Mouse (Mus musculus) intestine, postnatal 0 days (tissue): ENCODE results near the gene Fam174a. TPM values are rescaled to one million over a fixed set of nuclear protein-coding genes. Genes with fewer than 3 reads are reported as not detected.

ENCODE experiments used
- ATAC-seq: fragments of 200-750 bp; cut with Nextera tagmentation; 2 replicates; pipeline ENCODE4 v1.8.0; 2017; ENCODE audit warnings: mild to moderate bottlenecking, moderate TSS enrichment, moderate library complexity
- H3K27ac ChIP-seq: fragments of 300-500 bp; sonication (generic); 2 replicates; pipeline ENCODE4 v1.5.1; 2014; ENCODE audit warnings: mild to moderate bottlenecking, low read depth, low read length, moderate library complexity
- H3K27me3 ChIP-seq: fragments of 300-500 bp; sonication (generic); replicated peaks from 2 replicates; pipeline ENCODE4 v1.6.1; 2014; ENCODE audit warnings: low read length, mixed read lengths; ENCODE audit not compliant: control insufficient read depth, insufficient read depth
- H3K36me3 ChIP-seq: fragments of 300-500 bp; sonication (generic); 2 replicates; pipeline ENCODE4 v1.6.1; 2014; ENCODE audit warnings: mild to moderate bottlenecking, moderate library complexity; ENCODE audit not compliant: control insufficient read depth, insufficient read depth
- H3K4me1 ChIP-seq: fragments of 300-500 bp; sonication (generic); replicated peaks from 2 replicates; pipeline ENCODE4 v1.6.1; 2014; ENCODE audit warnings: antibody characterized with exemption, low read length, mixed read lengths; ENCODE audit not compliant: control insufficient read depth, insufficient read depth
- H3K4me2 ChIP-seq: fragments of 300-500 bp; sonication (generic); replicated peaks from 2 replicates; pipeline ENCODE4 v1.6.1; 2014; ENCODE audit warnings: low read depth, mild to moderate bottlenecking, moderate library complexity
- H3K4me3 ChIP-seq: fragments of 300-500 bp; sonication (generic); 2 replicates; pipeline ENCODE4 v1.5.1; 2014; ENCODE audit warnings: low read depth, low read length
- H3K9ac ChIP-seq: fragments of 300-500 bp; sonication (generic); 2 replicates; pipeline ENCODE4 v1.6.1; 2014; ENCODE audit warnings: mild to moderate bottlenecking, low read depth, low read length
- H3K9me3 ChIP-seq: fragments of 300-500 bp; sonication (generic); 2 replicates; pipeline ENCODE4 v1.6.1; 2016; ENCODE audit warnings: mixed run types; ENCODE audit not compliant: control insufficient read depth
- CTCF ChIP-seq: sonication (generic); IDR thresholded peaks from 2 replicates; pipeline ENCODE4 v1.5.1; 2016; ENCODE audit warnings: low read depth, mild to moderate bottlenecking, control low read depth, antibody characterized with exemption, moderate library complexity
- WGBS: fragments of 180-500 bp; shearing (Covaris S2); extraction: QIAGEN DNeasy Blood & Tissue Kit; methylation state at CpG from one replicate; pipeline ENCODE4 v1.1.7; 2014; 5-methylcytosine and 5-hydroxymethylcytosine counted together
- polyA plus RNA-seq: library from polyadenylated mRNA; unstranded; fragments of >200 nt; fragmentation: Nextera tagmentation; extraction: Ambion mirVana; gene quantifications from 2 replicates; pipeline ENCODE4 v1.2.1, GENCODE M21; 2015

Fam174a gene
- polyA plus RNA-seq, 1 experiment from 2014 or later = 26.1 TPM

DNA sequence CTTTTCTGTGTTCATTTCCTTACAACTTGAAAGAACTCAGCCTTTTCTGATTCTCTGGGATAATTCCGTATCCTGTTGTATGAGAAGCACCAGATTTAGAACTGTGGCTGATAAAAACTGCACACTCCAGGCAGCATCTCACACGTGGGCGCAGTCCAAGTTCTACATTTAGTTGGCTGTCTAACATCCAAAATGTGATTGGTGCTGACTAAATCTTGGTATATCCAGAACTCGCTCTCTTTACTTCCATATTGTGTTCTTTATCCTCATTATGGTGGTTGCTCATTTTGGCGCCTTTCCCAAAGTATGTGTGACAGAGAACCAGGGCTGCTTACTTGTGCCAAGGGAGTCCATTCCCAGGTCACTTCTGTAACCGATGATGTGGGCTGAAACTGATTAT lies 2.6 kb downstream of the Fam174a start:
- TF ChIP-seq CTCF = no peak
- ATAC-seq = no peak
- H3K9me3 ChIP-seq = no peaks in the 10 kb centered on the region
- H3K4me2 ChIP-seq = no peak overlapping the region
- no peaks in the 10 kb centered on the region for H3K27me3 ChIP-seq
- no peak overlapping the region for H3K9ac ChIP-seq
- H3K4me3 ChIP-seq = no peak overlapping the region
- H3K27ac ChIP-seq = no peak overlapping the region
- H3K36me3 ChIP-seq = no peaks in the 10 kb centered on the region
- H3K4me1 ChIP-seq = peaks cover 3% of the 10 kb centered on the region; the same call in 1 of the 2 replicates
- WGBS = 81% methylated on average over 6 of the region's 6 CpGs

DNA sequence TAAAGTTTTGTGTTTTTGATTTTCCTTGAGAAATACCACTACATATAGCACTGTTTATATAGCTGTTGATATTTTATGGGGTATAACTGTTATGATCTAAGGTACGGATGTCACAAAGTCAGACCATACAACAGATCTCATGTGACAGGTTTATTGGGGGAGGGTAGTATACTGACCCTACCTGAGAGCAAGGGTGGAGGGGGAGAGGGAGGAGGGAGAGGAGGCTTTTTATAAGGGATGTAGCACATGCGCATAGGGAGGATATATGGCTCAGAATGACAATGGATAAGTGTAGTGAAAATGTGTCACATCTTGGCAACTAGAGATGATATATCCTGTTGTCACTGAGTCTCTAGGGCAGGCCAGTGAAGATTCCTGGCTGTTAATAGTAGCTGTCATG lies 8.8 kb downstream of the Fam174a start:
- no peak overlapping the region for H3K27ac ChIP-seq
- no peak overlapping the region for H3K4me3 ChIP-seq
- no peaks in the 10 kb centered on the region for H3K27me3 ChIP-seq
- no peaks in the 10 kb centered on the region for H3K9me3 ChIP-seq
- TF ChIP-seq CTCF = no peak
- WGBS = 71% methylated on average over 2 of the region's 2 CpGs
- peaks cover 3% of the 10 kb centered on the region; the same call in 1 of the 2 replicates for H3K36me3 ChIP-seq
- H3K4me2 ChIP-seq = no peak overlapping the region
- ATAC-seq = no peak
- H3K4me1 ChIP-seq = no peaks in the 10 kb centered on the region
- no peak overlapping the region for H3K9ac ChIP-seq

DNA sequence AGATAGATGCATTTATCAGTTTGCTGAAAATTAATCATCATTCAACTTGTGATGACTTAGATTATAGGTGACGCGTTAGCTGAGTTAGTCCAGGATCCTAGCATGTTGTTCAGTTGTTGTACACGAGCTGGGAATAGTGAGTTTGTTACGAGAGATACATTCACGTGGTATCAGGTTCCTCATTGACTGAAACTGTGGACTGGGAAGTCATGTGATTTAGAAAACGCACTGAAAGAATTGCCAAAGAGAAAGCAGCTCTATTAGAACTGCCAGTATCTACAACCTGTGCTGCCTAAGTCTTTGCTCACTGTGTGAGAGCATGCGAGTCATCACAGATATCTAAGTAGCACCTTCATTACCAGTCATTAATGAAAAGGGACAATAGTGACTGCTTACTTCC lies 9.6 kb downstream of the Fam174a start:
- Histone ChIP-seq H3K4me2 (no peak overlapping the region), H3K27me3 (no peaks in the 10 kb centered on the region), H3K9ac (no peak overlapping the region), H3K9me3 (no peaks in the 10 kb centered on the region), H3K27ac (no peak overlapping the region), H3K36me3 (peaks cover 3% of the 10 kb centered on the region; the same call in 1 of the 2 replicates), H3K4me3 (no peak overlapping the region), H3K4me1 (no peaks in the 10 kb centered on the region)
- ATAC-seq = no peak
- WGBS = 72% methylated on average over 7 of the region's 7 CpGs
- no peak for TF ChIP-seq CTCF

DNA sequence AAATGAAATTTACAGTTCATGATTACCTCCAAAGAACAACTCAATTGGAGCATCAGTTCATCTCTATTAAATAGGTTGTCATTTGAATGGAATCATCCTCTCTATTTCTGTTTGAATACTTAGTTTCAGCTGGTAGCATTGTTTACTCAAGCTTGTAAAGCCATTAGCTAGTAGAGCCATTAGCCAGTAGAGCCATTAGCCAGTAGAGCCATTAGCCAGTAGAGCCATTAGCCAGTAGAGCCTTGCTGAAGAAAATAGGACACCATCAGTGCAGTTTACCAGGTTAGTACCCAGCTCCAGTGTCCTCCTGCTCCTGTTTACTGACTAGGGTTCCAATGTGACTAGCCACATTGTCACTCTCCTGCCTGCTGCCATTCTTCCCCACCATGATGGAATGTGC lies 13.4 kb downstream of the Fam174a start:
- Histone ChIP-seq H3K9me3 (no peaks in the 10 kb centered on the region), H3K36me3 (peaks cover 3% of the 10 kb centered on the region; the same call in 1 of the 2 replicates), H3K4me3 (no peak overlapping the region), H3K4me1 (no peaks in the 10 kb centered on the region), H3K9ac (no peak overlapping the region), H3K4me2 (no peak overlapping the region), H3K27ac (no peak overlapping the region), H3K27me3 (no peaks in the 10 kb centered on the region)
- ATAC-seq = no peak
- TF ChIP-seq CTCF = no peak

DNA sequence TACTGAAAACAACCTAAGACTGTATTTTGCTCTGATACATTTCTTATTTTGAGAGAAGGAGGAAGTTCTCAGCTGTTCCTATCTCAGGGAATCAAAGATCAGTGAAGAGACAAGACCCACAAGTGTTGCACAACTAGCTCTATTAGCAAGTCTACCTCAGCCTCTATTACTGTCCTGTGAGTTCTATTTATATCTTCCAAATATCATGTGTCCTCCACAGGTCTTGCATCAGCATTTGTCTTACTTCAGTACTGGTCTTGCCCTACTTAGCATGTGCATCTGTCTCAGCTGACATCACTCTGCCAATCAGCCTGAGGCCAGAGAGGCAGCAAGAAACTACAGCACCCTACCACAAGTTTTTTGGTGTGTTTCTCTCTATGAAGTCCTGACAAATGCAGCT lies 26.2 kb downstream of the Fam174a start:
- H3K4me2 ChIP-seq = no peak overlapping the region
- no peaks in the 10 kb centered on the region for H3K27me3 ChIP-seq
- no peaks in the 10 kb centered on the region for H3K9me3 ChIP-seq
- no peaks in the 10 kb centered on the region for H3K36me3 ChIP-seq
- no peak overlapping the region for H3K4me3 ChIP-seq
- TF ChIP-seq CTCF = no peak
- no peak overlapping the region for H3K27ac ChIP-seq
- H3K4me1 ChIP-seq = no peaks in the 10 kb centered on the region
- H3K9ac ChIP-seq = no peak overlapping the region
- ATAC-seq = no peak

DNA sequence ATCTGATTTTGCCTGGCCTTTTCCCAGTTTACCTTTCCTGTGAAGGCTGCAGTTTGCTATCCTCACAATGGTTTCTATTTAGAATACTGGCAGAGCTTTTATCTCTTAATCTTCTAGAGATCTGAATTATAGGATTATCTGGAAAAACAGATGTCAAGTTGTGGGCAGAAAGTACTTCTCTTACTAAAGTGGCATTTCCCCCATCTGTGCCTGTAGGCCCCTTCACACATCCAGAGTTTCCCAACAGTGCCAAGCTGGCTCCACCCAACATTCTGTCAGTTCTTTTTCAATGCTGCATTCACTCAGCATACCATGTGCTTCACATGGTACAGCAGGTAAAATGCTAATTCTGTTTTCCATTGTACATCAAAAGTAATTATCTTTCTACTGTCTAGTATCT lies 28.8 kb downstream of the Fam174a start:
- Histone ChIP-seq H3K9ac (no peak overlapping the region), H3K27ac (no peak overlapping the region), H3K4me1 (no peaks in the 10 kb centered on the region), H3K4me3 (no peak overlapping the region), H3K27me3 (no peaks in the 10 kb centered on the region), H3K9me3 (no peaks in the 10 kb centered on the region), H3K36me3 (no peaks in the 10 kb centered on the region), H3K4me2 (no peak overlapping the region)
- ATAC-seq = no peak
- no peak for TF ChIP-seq CTCF
